Mouse (Mus musculus) left cerebral cortex, postnatal 14 days (tissue): ENCODE results near the gene Sh3bp5. TPM values are rescaled to one million over a fixed set of nuclear protein-coding genes. Genes with fewer than 3 reads are reported as not detected.
A peak's percentile ranks its signal among the peaks of the same experiment; 100 is the strongest.

ENCODE experiments used
- DNase-seq, 2 experiments: peaks; one replicate each; pipeline ENCODE4 v3.0.0; 2021 to 2022; ENCODE audit warnings: low spot score in 2 of 2, mixed read lengths in 1 of 2
- intact Hi-C: fragments of 180-260 bp; cut with DNase I; formaldehyde crosslinking; loops from one replicate; pipeline ENCODE4 v1.15.1; 2025
- total RNA-seq, 2 experiments: library from RNA; stranded (reverse); gene quantifications; 2 replicates each; pipeline ENCODE4 v1.2.3; 2021

Sh3bp5 gene
- total RNA-seq, 2 experiments from 2014 or later = 73.5 to 73.9 TPM

DNA sequence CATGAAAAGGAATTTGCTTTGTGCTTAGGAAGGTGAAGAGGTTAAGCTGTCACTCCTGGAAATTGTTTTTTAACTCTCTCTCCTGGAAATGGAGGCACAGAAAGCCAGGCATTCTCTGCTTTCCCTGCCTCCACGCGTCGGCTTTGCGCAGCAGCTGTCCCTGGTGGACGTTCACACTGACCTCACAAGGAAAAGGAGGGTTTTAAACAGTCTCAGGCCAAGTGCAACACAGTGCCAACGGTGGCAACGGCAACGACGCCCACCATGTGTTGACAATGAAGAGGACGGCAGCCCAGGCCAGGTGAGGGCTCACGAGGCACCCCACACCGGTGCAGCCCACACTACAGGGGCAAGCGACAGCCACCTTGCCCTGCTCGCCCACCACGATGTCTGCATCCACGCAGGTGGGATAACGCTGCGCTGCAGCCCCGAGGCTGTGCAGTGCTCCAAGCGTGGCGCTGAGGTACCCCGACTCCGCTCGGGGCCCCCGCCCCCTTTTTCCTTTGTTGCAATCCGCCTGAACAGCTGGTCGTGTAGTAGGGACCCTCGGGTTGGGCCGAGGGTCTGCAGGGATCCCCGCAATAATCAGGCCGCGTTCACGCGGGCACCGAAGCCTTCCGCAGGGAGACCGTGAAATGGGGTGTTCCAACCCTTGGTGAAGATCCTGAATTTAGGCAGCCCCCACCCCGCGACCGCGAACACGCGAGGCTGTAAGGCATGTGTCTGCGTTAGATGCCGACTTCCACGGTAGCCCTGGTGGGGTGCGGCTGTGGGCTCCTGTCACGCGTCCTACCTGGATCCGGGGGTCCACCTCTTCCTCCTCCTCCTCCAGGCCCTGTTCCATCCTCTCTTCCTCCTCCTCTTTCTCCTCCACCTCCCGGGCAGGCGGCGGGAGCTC, 611 bp downstream of the Sh3bp5 start:
- intact Hi-C loops = no loop called here
- peak; percentile 33 to 45 for DNase-seq

DNA sequence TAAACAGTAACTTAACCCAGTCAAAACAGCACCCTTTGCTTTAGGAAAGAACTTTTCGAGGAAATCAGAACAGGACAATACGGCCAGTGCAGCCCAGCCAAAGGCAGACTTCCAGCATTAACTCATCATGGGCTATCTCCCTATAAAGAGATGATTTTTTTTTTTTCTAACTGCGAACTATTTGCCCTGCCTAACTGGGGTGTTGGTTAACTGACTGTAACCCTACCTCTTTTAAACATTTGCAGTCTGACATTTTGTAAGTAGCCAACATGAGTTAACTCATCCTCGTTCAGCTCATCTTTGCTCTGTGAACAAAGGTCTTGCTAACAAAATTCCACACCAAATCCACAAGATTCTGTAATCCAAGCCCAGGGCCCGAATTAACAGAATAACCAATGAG, 1.5 kb downstream of the Sh3bp5 start:
- DNase-seq = no peak
- intact Hi-C loops = no loop called here

DNA sequence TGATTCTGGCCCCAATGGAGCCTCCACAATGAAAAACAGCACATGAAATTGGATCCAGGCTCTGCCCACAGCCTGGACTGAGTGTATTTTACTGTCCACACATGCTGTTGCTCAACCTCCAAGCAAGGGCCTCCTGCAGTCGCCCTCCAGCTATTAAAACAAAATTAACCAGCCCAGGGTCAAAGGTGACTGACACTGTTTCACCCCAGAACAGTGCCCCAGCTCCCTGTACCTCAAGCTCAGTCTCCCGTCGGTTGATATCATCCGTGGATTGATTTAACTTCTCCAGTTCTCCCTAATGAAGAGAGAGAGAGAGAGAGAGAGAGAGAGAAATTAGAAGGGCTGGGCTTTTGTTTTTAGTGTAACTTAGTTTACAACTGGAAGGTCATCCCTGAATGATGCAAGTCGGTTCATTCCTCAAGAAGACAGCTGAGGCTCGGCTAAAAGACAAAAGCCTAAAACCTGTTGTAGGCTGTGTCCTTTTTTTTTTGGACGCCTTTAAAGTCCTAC, 2.0 kb downstream of the Sh3bp5 start:
- DNase-seq = no peak
- intact Hi-C loops = no loop called here

DNA sequence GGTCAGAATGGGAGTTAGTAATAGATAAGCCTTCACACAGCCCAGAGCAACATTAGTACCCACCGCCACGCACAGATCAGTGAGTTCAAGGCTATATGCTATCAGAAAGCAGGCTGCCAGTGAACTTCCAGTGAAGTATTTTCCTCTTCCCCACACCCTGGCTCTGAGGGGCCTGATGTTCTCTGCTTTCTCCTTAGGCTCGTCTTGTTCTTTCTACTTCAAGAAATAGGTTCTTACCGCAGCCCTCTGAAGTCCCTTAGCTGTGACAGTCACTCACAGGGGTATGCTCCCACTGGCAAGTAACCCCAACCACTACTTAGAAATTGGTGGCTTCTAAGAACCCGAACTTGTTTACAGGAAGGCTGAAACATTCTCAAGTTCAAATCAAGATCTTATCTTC, 2.8 kb downstream of the Sh3bp5 start:
- intact Hi-C loops = no loop called here
- no peak for DNase-seq

DNA sequence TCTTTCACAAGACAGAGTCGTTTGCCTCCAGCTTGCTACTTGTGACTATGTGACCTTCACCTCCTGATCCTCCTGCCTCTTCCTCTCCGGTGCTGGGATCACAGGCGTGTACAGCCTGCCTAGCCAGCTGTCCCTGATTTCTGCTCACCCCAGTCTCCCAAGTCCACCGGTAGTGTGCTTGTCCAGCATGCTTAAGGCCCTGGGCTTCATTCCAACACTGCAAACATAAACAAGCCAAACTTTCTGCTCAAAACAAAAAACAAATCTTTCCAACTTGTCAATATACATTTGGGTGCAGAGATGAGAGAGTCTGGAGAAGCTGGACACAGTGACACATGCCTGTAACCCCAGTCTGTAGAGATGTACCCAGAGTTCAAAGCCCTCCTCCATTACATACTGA, 3.5 kb downstream of the Sh3bp5 start:
- DNase-seq = no peak
- intact Hi-C loops = no loop called here

DNA sequence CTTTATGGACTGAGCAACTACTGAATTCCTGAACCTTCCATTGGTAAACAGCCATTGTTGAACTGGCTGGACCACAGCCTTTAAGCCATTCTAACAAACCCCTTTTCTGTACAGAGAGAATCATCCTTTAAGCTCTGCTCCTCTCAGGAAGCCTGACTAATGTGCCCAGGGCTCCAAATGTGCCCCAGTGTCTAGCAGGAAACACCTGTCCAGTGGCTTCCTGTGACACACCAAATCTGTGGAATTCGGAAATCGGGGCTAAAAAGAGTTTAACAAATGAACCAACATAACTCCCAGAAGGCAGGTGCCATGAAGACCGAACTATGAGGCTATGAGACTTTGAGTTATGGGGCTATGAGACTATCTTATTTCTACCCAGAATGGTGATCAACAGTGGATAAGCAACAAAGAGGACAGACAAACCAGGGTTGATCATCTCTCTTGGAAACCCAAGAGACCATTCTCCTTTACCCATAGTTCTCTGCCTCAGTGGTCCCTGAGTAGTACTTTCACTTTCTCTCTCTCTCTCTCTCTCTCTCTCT, 4.0 kb downstream of the Sh3bp5 start:
- intact Hi-C loops = no loop called here
- DNase-seq = no peak

DNA sequence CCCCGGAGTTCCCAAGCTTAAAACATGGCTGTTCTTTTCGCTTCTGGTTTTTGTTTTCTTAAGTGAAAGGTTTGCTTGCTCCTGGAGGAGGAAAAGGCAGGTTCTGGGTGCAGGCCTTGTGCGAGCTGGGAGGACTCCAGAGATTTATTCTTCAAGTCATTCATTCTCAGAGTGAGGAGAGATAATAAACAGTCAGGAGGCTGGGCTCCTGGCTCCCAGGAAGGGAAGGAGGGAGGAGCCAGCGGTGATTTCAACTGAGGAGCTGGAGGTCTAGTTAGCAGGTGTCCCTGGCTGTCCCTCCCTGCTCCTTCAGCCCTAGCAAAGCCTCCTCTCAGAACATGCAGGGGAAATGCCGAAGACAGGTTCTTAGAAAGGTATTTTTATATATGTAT, 6.9 kb downstream of the Sh3bp5 start:
- DNase-seq = no peak
- intact Hi-C loops = no loop called here

DNA sequence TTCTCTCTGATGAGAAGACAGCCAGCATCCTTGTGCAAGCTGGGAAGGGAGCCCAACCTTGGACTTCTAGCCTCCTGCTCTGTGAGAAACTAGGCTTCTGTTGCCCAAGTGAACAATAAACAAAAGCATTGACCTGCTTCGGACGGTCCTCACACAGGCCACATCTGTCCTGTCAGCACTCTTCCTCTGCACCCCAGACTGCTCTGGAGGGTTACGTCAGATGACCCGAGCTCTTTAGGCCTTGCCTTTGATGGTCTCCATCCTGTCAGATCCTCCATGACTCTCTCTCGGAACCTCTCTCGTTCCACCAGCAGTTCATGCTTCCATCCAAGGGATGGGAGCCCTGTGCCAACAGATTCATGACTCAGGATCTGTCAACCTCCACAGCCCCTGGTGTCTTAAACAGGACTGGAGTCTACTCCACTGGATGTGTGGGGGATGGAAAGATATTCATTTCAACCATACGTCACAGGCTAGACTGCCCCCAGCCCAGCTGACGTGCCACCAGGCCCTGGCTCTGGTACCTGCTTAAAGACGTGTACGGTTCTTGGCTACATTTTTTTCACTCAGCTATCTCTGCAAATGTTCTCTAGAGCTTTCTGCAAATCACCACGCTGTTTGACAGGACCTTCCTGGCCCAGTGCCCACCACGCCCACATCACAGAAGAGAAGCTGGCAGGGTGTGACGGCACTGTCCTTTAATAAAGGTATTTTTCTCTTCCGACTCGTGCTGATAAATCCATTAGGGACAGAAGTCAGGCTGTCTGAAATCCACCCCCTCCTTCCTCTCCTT, 7.5 kb downstream of the Sh3bp5 start:
- intact Hi-C loops = no loop called here
- DNase-seq = peak; percentile 77 to 90

DNA sequence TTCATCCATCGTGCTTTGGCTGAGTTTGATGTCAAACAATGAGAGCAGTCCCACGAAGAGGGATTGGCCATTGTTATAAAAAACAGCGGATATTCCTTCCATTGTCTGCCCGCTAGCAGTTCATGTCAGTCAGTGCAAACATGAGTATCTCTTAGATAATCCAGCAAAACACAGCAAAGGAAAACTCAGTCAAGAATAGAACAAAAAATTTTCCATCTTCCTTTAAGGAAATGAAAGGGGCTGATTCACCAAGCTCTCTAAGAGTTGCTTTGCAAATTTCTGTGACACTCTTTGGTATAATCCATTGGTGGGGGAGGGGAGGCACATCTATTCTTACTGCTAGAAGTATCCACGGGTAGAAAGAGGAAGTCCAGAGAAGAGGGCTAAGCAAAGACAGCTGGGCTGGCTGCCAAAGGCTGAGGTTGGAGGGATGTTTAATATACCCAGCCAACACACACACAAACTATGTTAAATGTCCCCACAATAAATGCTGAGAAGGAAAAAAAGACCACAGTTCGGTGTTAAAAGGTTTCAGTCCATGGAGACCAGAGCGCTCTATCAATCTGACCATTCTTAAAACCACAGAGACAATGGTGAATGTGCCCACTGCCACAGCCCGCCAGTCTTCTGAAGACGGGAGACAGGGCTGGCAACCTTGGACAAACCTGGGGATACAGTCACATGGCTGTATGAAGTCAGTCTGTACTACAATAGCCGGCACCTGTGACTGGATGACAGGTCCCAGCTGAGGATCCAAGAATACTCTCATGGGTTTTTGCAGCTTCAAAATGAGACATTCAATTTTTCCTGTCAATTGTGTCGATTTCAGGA, 12.7 kb downstream of the Sh3bp5 start:
- intact Hi-C loops = no loop called here
- peak; percentile 76 to 86 for DNase-seq

DNA sequence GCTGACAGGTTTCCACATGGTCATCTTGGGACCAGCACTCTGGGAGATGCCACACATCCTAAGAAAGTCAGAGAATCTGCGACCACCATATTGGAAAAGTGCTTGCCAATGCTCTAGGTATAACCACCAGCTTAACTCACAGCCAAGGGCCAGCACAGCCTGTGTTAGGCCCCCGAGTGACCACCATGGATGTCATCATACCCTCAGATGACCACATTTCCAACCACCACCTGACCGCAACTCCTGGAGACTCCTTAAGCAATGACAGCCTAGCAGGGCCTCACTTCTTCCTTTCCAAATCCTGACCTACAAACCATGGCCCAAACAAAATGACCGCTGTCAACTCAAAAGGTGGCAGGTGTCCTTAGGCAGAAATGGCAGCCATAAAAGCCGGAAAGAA, 13.5 kb downstream of the Sh3bp5 start:
- intact Hi-C loops = no loop called here
- DNase-seq = no peak

DNA sequence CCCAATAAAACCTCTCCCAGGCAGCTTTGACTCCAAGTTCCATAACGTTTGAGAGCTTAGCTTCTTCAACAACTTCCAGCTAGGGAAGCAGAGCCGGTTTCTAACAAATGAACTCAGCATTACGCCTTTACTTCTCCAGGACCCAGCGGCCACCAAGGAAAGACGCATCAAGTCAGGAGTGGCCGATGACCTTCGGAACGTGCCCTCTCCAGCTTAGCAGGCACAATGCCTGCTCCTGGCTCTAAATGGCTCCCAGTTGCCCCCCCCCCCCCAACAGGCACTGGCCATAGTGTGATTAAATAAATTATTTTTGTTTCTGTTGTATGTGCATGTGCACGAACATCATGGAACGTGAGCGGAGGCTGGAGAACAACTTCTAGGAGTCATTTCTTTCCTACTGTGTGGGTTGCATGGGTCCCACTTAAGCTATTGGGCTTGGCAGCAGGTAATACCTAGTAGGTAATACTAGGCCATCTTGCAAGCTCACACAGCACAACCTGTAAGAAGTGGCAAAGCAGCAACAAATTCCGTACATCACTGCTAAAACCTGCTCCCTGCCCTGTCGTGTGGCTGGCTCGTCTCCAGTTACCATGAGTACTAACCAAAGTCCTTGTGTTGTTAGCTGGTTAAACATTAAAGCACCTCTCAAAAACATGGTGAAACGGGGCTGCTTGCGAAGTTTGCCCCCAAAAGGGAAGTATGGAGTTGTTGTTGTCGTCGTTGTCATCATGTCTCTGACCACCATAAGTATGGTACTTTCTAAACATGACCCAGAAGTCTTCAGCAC, 14.2 kb downstream of the Sh3bp5 start:
- intact Hi-C loops = no loop called here
- DNase-seq = no peak

DNA sequence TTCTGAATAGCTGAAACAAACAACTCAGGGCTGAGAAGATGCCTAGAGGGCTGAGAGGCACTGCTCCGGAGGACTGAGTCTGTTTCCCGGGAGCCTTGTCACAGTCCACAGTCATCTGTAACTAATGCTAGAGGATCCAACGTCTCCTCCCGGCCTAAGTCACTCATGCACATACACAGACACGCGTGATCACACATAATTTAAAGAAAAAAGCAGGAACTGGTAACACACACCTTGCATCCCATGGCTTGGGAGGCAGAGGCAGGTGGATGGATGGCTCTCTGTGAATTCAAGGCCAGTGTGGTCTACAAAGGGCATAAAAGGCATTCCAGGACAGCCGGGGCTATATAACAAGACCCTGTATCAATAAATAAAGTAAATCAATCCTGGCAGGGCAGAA, 14.9 kb downstream of the Sh3bp5 start:
- intact Hi-C loops = no loop called here

DNA sequence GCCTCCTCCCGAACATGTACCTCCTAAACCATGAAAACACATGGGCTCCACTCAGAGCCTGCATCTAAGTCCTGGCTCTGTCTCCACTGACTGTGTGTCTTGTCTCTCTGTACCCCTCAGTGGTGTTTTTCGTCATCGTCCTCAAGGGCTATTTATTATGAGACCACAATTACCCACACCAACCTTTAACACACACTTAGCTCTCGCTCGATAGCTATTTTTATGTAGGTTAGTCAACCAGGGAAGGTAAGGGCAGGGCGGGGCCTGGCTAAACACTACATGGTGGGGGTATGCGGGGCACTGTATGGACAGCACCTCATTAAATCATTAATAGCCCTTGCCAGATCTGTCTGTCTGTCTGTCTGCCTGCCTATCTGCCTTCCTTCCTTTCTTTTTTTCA, 15.3 kb downstream of the Sh3bp5 start:
- intact Hi-C loops = no loop called here
- DNase-seq = no peak

More for the DNA sequence above, 14.9 kb downstream of the Sh3bp5 start:
- DNase-seq = no peak

DNA sequence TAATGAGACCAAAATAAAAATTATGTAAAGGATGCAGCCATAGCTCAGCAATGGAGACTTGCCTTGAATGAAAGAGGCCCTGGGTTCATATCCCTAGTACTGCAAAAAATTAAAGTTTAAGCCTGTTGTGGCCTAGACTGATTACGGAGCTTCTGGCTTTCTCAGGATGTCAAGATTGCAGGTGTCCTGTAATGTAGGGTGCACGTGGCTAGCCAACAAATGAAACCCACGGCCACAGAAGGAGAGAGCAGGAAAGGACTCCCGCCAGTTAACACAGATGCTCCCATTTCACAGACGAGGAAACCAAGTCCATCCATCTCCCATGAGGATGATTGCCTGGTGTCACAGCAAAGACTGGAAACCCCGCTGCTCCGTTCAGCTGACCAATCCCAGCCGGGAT, 15.7 kb downstream of the Sh3bp5 start:
- intact Hi-C loops = no loop called here
- no peak for DNase-seq

DNA sequence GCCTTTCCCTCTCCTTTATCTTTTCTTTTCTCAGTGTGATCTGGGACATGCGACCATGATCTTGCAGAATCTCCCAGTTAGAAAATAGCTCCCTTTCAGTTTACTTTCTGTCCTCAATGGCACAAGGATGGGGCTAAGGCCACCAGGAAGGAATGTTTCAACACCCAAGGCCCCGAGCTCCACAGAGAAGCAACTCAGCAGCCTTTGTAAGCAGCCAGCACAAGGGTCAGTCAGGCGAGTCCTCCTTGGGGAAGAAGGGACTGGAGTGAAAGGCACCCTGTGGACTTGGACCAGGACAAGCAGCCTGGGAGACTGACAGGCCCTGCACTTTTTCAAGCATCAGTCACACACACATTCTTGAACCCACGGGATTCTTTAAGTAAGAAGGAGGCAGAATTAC, 16.6 kb downstream of the Sh3bp5 start:
- intact Hi-C loops = no loop called here

DNA sequence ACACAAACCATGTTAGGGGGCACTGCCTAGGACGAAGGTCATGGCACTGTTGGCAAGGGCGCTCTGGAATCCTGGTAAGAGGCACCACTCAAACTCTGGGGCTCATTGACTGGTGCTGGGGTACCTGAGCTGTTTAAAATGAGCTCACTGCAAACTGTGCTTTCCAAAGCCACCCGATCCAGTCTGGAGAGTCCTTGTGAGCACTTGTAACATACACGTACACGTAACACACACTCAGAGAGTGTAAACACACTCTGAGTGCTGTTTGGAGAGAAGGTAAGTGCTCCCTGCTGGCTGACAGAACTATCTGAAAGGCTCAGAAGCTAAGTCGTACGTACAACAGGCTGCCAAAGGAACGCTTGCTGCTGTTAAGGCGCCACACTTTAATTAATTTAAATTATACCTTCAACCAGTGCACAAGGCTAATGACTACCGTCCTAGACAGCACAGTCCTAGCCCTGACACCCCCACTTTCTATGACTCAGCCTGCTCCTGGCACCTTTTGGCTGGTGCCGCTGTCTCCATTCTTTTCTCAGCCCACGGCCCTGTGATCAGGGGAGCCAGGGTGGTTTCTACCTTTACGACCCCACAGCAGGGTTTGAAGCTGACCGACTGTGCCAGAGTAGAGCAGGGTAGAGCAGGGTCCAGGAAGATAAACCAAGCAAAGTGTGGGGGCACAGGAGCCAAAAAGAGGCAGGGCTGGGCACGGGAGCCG, 18.9 kb downstream of the Sh3bp5 start:
- intact Hi-C loops = no loop called here
- DNase-seq = no peak

More for the DNA sequence above, 16.6 kb downstream of the Sh3bp5 start:
- no peak for DNase-seq

DNA sequence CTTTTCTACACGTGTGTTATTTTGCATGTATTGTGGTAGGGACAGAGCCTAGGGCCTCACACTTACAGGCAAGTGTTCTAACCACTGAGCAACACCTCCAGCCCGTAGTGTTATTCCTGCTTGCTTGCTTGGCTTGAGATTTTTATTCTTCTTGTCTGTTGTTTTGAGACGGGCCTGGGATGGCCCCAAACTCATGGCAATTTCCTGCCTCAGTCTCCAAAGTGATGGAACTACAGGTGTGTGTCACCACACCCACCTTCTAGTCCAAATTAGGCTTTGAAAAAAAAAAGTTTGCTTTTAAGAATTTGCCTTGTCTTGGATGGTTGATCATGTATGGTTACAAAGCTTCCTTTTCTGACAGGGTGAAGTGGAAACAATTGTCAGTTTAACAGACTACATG, 19.5 kb downstream of the Sh3bp5 start:
- intact Hi-C loops = no loop called here
- DNase-seq = no peak

DNA sequence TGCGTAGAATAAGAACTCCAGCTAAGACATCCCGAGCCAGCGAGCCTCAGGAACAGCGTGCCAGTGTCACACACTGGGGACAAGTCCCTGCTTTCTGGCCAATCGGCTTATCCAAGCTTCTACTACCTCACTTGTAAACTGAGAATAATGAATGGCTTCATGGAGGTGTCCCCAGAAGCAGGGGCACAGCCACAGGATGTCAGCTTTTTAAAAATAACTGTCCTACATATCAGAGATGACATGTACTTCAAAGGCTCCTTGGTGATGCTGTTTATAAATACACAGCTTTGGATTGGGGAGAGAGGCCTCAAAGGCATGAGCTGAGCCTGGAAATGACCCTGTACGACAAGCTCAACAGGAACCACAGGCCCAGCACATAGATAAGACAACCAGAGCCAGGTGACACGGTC, 20.9 kb downstream of the Sh3bp5 start:
- no peak for DNase-seq
- intact Hi-C loops = no loop called here
